Mouse (Mus musculus) gastrocnemius, adult 8-10 months (tissue): ENCODE measurements around the gene Itgb1bp1. TPM values are rescaled to one million over a fixed set of nuclear protein-coding genes. Genes with fewer than 3 reads are reported as not detected.

ENCODE experiments used
- DNase-seq, 2 experiments: peaks; one replicate each; pipeline ENCODE4 v3.0.0; 2022; ENCODE audit warnings: low spot score in 2 of 2
- total RNA-seq, 4 experiments: library from RNA; stranded (reverse); gene quantifications; 2 replicates each; pipeline ENCODE4 v1.2.4; 2022

Gene Itgb1bp1
- total RNA-seq, 4 experiments from 2014 or later: 40.3 to 53.1 (median 47.7) TPM

DNA sequence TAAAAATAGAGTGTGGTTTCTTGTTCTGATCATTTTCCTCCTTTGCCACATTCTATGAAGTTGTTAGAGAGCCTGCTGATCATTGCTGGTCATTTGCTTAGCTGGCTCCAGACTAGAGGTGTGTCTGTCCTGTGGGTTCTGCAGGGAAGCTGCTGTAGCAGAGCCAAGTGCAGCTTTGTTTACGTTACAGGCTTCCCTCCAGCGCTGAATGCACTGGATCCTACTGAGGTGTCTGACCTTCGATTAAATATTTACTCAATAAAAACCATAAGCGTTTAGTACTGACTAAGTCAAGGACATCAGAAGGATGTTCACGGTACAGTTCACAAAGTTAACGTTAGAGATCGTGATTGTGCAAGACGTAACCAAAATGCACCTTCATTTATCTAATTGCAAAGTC is 15.8 kb upstream of the Itgb1bp1 start:
- no peak for DNase-seq

DNA sequence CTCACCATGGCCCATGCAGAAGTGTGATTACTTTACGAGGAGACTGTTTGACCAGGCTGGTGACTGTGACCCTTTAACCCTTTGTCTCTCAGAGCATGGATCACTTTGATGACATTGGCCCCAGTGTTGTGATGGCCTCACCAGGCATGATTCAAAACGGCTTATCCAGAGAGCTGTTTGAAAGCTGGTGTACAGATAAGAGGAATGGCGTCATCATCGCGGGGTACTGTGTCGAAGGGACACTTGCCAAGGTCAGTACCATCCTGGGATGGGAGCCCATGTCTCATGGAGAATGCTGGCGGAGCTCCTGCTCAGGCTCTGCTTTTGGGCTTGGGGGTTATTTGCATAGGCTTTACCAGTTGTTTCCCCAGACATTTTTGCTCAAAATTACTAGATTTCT is 15.2 kb upstream of the Itgb1bp1 start:
- DNase-seq: no peak

DNA sequence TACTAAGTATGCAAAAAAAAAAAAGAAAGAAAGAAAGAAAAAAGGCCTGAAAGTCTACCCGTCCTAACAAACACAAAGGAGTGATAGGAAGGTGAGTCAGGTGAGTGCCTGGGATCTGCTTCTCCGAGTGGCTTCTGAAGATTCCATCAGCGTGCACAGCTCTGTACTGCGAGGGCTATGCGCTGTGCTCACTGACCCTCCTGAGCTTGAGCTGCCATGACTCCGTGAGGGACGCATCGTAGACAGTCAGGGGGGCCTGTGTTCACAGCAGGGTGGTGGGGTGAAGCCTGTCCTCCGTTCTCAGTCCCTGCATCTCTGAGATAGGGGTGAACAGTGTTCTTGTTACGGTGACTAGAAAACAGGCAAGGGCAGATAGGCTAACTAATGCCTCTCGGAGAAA is 12.8 kb upstream of the Itgb1bp1 start:
- DNase-seq: no peak

DNA sequence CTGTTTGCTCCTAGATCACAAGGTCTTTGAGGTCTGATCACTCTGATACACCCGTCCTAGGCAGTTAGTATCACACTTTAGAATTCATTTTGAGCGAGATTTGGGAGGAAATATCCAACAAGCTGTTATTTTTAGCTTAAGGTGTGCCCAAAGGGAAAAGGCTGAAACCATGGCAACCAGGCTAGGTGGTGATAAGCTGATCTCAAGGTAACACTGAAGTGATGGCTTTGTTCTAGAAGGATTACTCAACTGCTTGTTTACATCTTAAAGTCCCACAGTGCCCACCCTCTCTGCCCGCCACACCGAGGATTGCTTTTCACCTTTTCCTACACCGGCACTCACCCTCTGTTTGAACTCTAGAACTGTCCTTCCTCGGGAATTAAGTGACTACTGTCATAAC is 3.6 kb upstream of the Itgb1bp1 start:
- DNase-seq: no peak

DNA sequence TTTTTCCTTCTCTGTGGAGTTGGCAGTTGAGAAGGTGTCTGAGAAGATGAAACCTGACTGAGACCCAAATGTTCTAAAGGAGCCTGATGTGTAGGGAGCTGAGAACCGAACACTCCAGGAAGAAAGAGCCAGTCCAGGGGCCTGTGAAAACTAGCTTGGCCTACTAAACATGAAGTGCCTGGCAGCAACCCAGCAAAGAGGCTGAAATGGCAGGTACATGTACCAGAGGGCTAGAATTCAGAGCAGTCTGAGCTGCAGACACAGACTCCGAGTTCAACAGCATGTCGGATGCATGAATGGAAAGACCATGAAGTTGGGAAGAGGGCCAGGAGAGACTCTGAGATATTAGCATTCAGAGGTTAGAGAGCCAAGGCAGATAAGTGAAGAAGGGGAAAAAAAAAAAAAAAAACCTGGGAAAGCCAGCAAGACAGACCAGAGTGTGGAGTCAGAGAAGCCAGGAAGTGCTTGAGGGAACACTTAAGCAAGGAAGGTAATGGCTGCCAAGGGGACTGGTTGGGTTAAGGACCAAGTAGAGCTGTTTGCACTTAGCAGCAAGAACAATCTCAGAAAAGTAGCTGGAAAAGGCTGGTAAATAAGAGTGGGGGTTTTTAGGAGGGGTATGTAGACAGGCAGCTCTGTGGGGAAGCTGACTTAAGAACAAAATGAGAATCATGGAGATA is 2.8 kb upstream of the Itgb1bp1 start:
- no peak for DNase-seq

DNA sequence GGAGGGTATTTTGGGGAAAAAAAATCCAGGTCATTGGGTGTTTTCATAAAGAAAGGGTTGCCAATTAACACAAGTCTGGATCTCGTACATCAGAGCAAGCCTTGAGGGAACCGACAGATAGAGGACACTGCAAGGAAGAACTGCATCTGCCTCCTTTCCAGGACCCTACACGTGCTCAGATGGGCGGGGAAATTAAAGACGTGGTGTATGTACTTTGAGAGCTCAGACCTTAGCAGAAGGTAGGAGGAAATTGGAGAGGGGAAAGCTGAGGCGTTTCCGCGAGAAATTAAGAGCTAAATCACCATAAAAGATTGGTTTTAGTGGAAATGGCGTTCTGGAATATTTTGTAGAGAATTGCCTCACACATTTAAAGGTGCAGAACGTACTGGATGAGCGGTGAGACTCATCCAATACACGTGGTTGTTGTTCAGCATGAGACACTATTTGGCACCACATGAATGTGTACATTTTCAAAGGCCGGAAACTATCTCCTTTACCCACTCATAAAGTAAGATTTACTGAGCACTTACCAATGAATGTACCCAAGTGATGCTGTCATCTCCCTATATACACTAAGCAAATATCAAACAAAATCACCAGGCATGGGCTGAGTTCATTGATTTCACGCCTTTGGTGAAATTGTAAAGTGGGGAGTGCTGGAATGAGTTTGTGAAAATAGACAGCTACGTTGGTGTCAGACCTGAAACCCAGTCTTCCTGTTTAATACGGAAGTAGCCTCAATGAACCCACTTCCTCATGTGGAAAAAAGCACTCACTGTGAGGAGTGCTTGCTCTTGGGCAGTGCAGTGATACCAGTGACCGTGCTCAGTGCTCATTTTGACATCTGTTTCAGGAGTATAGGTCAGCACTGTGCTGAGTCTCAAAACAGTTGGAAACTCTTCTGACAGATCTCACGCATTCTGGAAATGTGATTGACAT is 897 bp upstream of the Itgb1bp1 start:
- no peak for DNase-seq

DNA sequence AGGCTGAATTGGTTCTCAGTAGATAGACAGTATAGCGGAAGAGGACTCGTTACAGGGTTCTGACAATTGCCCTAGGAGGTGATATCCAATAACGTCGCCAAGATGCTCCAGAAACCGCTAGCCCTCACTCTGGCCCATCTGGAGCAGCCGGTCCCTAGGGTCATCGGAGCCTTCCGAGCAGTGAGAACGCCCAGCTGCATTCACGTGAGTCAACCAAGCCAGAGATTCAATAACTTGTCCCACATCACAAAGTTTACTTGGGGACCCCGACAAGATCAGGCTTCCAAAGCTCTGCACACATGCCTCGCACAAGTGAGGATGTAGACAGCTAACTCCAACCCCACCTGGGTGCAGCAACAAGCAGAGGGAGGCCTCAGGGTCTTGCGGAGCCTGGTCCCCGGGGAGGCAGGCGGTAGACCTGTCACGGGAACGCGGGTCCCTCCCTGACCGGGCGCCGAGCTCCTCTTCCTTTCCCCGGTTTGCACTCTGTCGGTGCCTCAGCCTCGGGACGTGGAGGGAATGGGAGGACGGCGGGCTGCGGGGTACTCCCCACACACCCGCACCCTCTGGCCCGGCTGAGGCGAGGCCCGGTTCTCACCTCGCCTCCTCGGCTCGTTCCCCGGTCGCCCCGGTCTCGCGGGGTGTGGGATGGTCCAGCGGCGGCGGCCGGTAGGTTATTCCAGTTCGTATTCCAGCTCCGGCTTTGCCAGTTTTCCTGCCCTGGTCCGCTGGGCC is 409 bp downstream of the Itgb1bp1 start:
- DNase-seq: no peak

DNA sequence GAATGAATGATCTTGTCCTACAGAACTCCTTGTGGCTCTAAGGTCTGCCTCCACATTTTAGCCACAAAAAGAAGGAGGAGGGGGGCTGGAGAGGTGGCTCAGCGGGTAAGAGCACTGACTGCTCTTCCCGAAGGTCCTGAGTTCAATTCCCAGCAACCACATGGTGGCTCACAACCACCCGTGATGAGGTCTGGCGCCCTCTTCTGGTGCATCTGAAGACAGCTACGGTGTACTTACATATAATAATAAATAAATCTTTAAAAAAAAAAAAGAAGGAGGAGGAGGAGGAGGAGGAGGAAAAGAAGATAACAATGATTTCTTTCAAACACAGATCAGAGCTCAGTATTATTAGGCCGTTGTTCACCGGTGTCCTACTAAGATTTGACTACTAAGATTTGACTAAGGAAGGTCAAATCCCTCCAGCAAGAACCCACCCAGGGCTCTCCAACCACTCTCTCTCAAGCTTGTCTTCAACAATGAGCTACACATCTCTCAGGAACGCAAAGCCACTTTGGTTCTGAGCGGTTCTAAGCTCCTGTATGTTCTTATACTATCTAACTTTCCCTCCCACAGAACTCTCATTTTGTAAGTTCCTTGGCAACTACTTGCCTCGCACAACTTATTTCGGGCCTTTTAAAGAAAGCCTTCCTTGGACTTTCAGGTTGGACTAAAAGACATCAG is 1.2 kb downstream of the Itgb1bp1 start, which contains the start of gene Cpsf3:
TSS of gene Cpsf3 (plus strand) at position 631 of the 681 bp plus-strand sequence.
- DNase-seq: no peak

DNA sequence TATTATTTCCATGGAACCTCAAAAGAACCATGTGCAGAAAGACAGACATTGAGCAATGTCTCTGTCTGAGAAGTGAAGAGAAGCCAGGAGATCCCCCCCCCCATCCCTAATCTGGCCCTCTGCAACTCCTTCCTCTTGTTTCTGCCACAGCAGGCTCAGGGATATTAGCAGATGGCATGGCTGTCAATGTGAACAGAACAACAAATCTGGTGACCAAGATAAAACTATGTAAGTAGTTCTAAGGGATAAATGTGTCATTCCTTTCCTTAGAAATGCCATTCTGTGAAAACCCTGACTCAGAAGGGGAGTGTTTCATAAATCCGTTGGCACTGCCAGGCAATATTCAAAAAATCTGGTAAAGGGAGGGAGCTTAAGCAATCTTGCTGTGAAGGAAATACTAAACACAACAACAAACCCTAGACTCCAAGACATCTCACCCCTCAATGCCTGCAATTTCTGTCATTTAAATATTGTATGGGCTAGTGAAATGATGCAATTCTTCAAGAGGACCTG is 8.7 kb downstream of the Itgb1bp1 start:
- no peak for DNase-seq

DNA sequence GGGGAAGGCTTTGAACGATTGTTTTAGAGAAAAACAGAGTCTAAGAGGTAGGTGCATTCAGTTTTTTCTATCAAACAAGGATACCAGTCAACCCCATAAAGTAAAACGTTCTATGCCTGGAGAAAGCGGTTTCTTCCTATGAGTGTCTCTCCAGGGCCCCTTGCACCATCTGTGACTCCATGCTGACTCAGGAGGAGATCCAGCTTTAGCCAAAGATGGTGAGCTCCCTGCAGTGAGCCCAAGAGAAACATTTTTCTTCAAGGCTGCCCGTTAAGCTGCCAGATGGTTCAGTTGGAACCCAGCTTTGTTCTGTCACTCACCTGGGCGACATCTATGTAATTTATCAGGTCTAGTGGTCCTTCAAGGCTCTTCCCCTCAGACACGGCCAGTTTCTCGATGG is 11.6 kb downstream of the Itgb1bp1 start:
- no peak for DNase-seq

DNA sequence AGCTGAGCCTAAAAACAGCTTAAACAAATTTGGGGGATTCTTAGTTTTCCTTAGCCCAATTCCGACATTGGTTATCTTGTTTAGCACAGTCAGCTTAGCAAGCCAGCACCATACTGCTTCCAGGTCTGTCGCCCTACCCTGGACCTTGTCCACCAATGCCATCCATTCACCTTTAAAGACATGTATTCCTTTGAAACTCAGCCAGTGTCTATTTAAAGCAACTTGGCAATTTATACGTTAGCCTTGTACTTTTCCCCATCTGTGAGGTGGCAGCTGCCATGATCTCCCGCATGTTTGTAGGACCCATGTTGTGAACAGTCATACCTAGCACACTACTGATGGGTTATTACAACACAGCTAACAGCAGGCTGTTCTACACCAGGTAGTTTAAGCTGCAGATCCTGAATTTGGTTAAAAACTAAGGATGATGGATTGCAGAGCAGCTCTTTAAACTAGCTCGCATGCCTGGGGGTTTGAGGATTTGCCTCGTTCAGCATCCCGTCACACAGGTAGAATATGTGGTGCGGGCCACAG is 17.9 kb downstream of the Itgb1bp1 start:
- no peak for DNase-seq

DNA sequence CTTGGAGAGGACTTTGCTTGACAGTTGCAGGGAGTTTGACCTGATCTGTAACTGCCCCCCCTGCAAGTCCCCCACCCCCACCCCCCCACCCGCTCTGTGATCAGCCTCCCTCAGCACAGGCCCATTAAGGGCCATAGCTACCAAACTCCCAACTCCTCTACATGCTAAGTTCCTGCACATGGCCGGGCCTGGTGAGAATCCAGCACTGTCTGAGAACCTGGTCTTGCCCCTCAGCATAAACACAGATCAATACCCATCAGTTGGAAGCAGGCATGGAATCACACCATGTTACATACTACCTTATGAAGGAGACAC is 19.3 kb downstream of the Itgb1bp1 start:
- no peak for DNase-seq

DNA sequence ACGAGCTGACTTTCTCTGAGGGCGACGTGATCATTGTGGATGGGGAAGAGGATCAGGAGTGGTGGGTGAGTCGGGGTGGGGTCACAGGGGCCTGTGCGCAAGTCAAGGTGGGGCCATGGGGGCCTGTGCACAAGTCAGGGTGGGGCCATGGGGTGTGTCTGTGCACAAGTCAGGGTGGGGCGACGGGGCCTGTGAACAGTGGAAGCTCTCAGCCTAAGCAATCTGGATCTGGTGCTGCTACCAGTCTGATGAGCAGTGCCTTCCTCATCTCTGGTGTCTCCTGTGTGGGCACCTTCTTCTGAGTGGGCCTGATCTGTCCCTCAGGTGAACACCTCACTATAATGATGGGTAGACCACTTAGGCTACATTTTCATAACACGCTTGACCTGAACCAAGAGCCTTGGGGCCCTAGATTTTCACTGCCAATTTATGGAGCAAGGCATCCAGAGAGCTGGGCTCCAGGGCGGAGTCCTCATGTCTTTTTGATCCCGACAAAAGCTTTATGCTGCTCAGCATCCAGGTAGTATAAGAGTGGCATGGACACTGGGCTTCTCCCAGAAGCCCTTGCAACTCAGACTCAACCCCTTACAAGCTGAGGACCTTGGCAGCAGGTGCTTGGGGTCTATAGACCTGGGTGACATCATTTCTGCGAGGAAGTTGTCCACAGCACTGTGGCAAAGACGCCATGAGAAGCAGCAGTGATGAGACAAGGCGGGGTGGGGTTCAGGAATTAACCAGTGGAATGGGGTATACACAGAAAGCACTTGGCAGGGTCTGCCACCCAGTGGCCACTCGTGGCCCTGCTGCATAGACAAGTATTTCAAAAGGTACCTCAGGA is 19.9 kb downstream of the Itgb1bp1 start:
- peak; percentile 14 to 28 for DNase-seq

DNA sequence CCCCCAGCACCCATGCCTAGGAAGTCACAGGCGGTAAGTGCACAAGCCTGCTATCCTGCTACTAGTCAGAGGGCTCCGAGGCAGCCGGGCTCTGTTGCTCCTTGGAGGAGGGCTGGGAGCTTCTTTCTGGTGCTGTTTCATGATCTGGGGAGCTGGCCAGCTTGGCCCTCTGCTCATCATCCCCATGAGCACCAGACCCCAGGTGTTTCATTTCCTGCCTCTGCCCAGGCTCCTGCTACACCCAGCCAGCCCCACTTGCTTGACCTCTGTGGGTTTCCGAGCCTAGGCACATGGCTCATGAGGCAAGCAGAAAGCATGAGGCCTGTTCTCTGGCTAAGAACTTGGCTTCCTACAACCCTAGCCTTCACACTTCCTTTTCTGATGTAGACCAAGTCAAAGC is 20.6 kb downstream of the Itgb1bp1 start:
- DNase-seq: no peak

DNA sequence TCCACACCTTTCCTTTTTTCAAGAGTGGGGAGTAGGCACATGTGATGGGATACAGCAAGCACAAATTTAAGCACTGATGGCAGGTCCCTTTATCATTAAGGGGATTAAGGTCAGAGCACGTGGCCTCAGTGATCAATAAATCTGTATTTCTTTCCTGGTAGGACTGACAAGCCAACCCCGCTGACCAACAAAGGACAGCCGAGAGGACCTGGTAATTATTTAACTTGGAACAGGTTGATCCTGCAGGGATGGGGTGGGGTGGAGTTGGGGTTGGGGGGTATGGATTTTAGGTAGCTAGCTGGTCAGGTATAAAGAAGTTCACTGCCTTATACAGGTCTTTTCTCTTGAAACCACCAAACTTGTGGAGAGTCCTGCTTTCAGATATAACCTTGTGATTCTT is 21.1 kb downstream of the Itgb1bp1 start:
- DNase-seq: no peak

DNA sequence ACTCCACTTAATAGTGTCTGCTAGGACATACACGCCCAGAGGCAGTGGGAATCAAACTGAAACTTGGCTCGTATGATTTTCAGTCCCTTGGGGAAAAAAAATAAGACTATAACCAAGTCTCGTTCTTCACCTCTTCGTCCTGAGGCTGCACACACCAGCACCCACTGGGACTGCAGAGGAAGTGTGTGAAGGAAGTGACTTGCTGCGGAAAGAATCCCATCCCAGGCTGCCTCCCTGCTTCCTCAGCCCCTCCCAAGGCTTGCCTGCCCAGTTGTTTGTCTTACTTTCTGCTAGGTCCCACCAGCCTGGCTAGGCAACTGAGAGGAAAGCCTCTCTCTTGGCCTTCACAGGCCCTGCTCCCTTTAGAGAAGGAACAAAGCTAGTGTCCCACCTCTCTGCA is 21.8 kb downstream of the Itgb1bp1 start:
- peak; percentile 8 to 44 for DNase-seq

DNA sequence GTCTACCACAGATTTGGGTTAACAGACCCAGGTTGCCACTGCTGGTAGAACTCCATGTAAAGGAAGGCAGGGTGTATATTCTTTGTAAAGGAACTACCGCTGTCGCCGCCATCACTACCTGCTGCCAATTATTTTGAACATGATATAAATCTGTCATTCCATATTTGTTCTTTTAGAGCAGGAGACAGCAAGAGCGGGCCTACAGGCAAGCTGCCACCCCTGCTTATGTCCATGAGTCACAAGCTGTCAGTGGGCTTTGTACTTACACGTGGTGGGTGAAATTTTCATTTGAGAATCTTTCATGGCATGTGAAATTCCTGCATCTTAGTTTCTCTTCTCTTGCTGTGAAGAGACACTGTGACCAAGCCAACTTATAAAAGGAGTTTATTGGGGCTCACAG is 22.8 kb downstream of the Itgb1bp1 start:
- DNase-seq: no peak

DNA sequence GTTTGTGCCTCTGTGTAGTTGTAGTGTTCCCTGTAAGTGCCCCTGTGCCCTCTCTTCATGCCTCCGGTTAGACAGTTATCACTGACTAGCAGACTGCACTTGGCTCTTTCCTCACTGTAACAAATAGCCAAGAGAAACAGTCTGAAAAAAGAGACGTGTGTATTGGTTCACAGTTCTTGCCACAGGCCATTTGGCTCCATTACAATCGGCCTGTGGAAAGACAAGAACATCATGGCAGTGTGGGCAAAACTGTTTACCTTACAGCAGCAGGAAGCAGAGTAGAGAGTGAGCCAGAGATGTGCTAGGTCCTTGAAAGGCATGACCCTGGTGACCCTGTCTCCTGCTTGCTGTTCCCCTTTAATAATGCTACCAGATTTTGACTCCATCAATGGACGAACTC is 24.6 kb downstream of the Itgb1bp1 start:
- DNase-seq: no peak

DNA sequence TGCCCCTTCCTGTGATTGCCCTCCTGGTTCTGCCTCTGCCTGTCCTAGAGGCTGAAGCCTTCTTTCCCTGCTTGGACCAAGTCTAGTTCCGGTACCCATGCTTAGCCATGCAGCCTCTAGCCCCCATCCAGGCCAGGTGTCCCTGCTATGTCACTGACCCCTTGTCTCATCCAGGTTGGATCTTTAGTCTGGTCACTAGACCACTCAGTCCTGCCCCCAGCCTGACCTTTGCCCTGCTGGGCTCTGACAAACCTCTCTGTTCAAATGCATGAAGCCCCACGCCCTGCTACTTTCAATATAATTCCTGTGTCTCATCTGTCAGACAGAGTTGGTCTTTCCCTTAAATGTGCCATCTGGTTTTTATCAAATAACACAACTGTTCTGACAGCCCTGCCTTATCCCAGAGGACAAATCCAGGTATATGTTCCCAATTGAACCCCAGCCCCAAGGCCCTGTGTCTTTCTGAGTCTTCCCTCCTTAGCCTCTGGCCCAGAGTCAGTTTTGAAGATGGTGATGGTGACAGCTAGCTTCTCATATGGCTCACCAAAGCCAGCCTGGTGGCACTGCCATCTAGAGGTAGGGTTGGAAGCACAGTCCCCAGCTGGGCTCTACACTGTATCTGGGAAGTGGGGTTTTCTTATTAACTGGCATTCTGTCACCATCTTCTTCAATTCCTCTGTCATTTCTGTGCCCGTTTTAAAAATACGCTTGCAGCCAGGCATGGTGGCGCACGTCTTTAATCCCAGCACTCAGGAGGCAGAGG is 25.4 kb downstream of the Itgb1bp1 start:
- no peak for DNase-seq
